Mouse (Mus musculus) mature B cell (primary cell): ENCODE measurements around the gene Dhdh.
"Not testable (repeated sequence)": the region's sequence is repeated elsewhere in the genome, so short reads cannot be mapped to it uniquely, and the experiment has no call there.

Source experiments
- in situ Hi-C: fragments of 300-500 bp; cut with MboI; formaldehyde crosslinking; loops from 2 replicates; pipeline ENCODE4 v1.14.3; 2019

The Dhdh gene

GRCm38 (mm10) chr7:45488293-45489204, at the start of gene Dhdh:
Gene Dhdh (minus strand): TSS chr7:45488805.
- in situ Hi-C loops, result no loop called here

- in situ Hi-C loops, result no loop called here
Observed at GRCm38 (mm10) chr7:45537602-45538001, 49.0 kb upstream of the Dhdh start.

GRCm38 (mm10) chr7:45535676-45536075, 47.1 kb upstream of the Dhdh start:
- in situ Hi-C loops, result no loop called here

- in situ Hi-C loops, result no loop called here
Observed at GRCm38 (mm10) chr7:45530643-45531042, 42.0 kb upstream of the Dhdh start.

- in situ Hi-C loops, result no loop called here
Observed at GRCm38 (mm10) chr7:45529461-45529860, 40.9 kb upstream of the Dhdh start.

GRCm38 (mm10) chr7:45527169-45527568, 38.6 kb upstream of the Dhdh start:
- in situ Hi-C loops, result not testable (repeated sequence)

- in situ Hi-C loops, result no loop called here
Observed at GRCm38 (mm10) chr7:45526474-45527120, 38.0 kb upstream of the Dhdh start.

- in situ Hi-C loops, result no loop called here
Observed at GRCm38 (mm10) chr7:45525809-45526473, 37.3 kb upstream of the Dhdh start, which contains the start of the genes Ppp1r15a and Plekha4. Gene Ppp1r15a (minus strand): TSS chr7:45526268. Gene Plekha4 (plus strand): TSS chr7:45526330.

GRCm38 (mm10) chr7:45524841-45525621, 36.4 kb upstream of the Dhdh start:
- in situ Hi-C loops, result no loop called here

GRCm38 (mm10) chr7:45523678-45524170, 35.1 kb upstream of the Dhdh start:
- in situ Hi-C loops, result no loop called here

GRCm38 (mm10) chr7:45522957-45523676, 34.5 kb upstream of the Dhdh start:
- in situ Hi-C loops, result no loop called here

GRCm38 (mm10) chr7:45522194-45522752, 33.7 kb upstream of the Dhdh start:
- in situ Hi-C loops, result no loop called here

GRCm38 (mm10) chr7:45521728-45522184, 33.2 kb upstream of the Dhdh start:
- in situ Hi-C loops, result no loop called here

- in situ Hi-C loops, result no loop called here
Observed at GRCm38 (mm10) chr7:45520605-45521004, 32.0 kb upstream of the Dhdh start.

- in situ Hi-C loops, result no loop called here
Observed at GRCm38 (mm10) chr7:45519345-45520120, 30.9 kb upstream of the Dhdh start.

- in situ Hi-C loops, result no loop called here
Observed at GRCm38 (mm10) chr7:45518618-45519017, 30.0 kb upstream of the Dhdh start.

GRCm38 (mm10) chr7:45516846-45517245, 28.2 kb upstream of the Dhdh start:
- in situ Hi-C loops, result not testable (repeated sequence)

- in situ Hi-C loops, result no loop called here
Observed at GRCm38 (mm10) chr7:45515436-45515835, 26.8 kb upstream of the Dhdh start.

GRCm38 (mm10) chr7:45514411-45514810, 25.8 kb upstream of the Dhdh start:
- in situ Hi-C loops, result loop anchor here (5.0 kb wide), 1 partner anchor 48 kb away; no protein-coding TSS in a partner anchor
